ENCODE assay signal across 8 mouse cellular contexts in the genomic region with DNA sequence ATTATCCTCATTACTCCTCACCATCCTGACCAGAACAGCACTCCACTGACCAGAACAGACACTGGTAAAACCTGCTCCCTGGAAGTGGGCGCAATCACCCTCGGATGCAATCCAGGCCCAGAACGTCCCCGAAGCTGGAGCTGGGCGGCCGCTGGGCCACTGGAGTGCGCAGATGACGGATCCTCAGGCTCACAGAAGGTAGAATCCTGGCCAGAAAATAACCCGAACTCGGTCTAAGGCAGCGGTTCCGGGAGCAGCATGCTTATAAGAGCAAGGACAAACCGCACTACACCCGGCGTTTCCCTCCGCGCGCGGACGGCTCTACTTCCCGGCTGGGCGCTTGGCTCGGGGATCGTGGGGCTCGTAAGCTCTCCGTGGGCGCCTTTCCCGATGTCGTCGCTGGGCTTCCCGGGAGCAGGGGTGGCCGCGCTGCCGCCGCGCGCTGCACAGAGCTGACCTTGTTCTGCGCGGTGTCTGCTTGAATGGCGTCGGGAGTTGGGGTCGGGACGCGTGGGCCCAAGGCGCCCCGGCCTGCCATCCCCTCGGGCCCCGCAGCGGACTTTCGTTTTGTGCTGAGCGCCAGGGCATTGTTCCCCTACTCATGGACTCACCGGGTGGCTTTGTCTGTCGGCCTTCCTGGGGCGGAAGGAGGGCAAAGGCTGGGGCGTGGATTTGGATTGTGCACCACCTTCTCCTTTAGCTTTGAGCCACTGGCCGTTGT.
A peak's percentile ranks its signal among the peaks of the same experiment; 100 is the strongest.
DNase-seq lines count a peak whose midpoint lies in the region; ATAC-seq lines count a peak whose summit lies in the region.

No protein-coding gene starts in this region.

- peak overlapping the region; percentile 75 for H3K4me3 ChIP-seq in intestine, embryonic 16.5 days (ENCODE audit: low read length)

- no peaks in the 10 kb centered on the region for H3K9me3 ChIP-seq in intestine, embryonic 16.5 days (ENCODE audit: control insufficient read depth, low read length)

- WGBS in intestine, embryonic 16.5 days = under 1% methylated on average over 56 of the region's 56 CpGs

- no peaks in the 10 kb centered on the region for H3K36me3 ChIP-seq in intestine, embryonic 16.5 days (ENCODE audit: control insufficient read depth, insufficient read depth, low read length)

- H3K4me1 ChIP-seq in intestine, embryonic 16.5 days (ENCODE audit: control insufficient read depth, insufficient read depth, low read length) = no peaks in the 10 kb centered on the region

- intact Hi-C loops in gastrocnemius, postnatal 36 days (cut with DNase I) = loop anchor here (10.0 kb wide), 1 partner anchor 722 kb away; the partner anchor contains the start of gene Skida1
- intact Hi-C loops in left cerebral cortex, postnatal 25 days (cut with DNase I) = loop anchor here (2.0 to 5.0 kb wide), 4 partner anchors 34 to 510 kb away; partner anchors contain the start of genes Bmi1 and Spag6

- H3K4me2 ChIP-seq in intestine, embryonic 16.5 days (ENCODE audit: low read depth, low read length) = peak overlapping the region; percentile 83

- DNase-seq in adrenal gland, adult 18-20 months (ENCODE audit: low spot score in 2 of 2) = peak; percentile 76 to 81
- peak; percentile 73 for DNase-seq in embryo, embryonic 11.5 days (ENCODE audit: low read depth, low spot score)
- DNase-seq in gastrocnemius, postnatal 36 days = peak; percentile 87 to 88
- peak; percentile 72 to 78 for DNase-seq in left cerebral cortex, postnatal 25 days (ENCODE audit: low spot score in 2 of 2)
- peak; percentile 84 for DNase-seq in mesoderm, embryonic 11.5 days (ENCODE audit: low read depth, low spot score)
- DNase-seq in right cerebral cortex, postnatal 25 days = peak; percentile 77
- peak; percentile 83 to 84 for DNase-seq in urinary bladder, postnatal 36 days (ENCODE audit: low spot score in 2 of 2)

- H3K27ac ChIP-seq in intestine, embryonic 16.5 days (ENCODE audit: low read length) = peak overlapping the region; percentile 99

- ATAC-seq in intestine, embryonic 16.5 days = peak; percentile 88

- peak overlapping the region; percentile 95 for H3K9ac ChIP-seq in intestine, embryonic 16.5 days (ENCODE audit: low read depth, low read length)

- H3K27me3 ChIP-seq in intestine, embryonic 16.5 days (replicated peaks; ENCODE audit: control insufficient read depth, insufficient read depth, low read length) = no peaks in the 10 kb centered on the region

Comparison
In these comparisons a context has a peak if more than half of its experiments do, and no peak if none do; other contexts are left out.
1. Peak in every context shown above with its lines: DNase-seq, ATAC-seq, H3K4me3 ChIP-seq and H3K27ac ChIP-seq.